Comparison of ENCODE assay signal across 32 mouse cellular contexts in the genomic region with DNA sequence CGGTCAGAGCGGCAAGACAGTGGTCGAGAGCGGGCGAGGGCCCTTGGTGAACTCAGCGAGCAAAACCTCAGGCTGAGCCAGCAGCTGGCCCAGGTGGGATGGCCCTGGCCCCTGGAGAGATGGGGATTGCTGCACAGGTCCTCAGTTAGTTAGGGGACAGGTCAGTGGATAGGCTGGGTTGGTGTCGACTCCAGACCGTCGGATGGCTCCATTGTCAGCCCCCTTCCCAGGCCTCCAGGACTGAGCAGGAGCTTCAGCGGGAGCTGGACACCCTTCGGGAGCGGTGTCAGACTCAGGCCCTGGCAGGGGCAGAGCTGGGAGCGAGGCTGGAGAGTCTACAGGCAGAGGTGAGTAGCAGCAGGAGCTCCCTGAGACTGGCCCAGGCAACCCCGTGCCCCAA. TPM values are rescaled to one million over a fixed set of nuclear protein-coding genes. Genes with fewer than 3 reads are reported as not detected.
DNase-seq lines count a peak whose midpoint lies in the region; ATAC-seq lines count a peak whose summit lies in the region.
"Had no signal": no experiment of that assay in that cellular context is flagged by ENCODE, and none has a peak within 500 bp of the region (broad histone marks: within the 10 kb centered on the region; RNA-seq: fewer than 3 reads in every experiment).

No protein-coding gene starts in this region.

- H3K9ac ChIP-seq in kidney, embryonic 15.5 days: no peak overlapping the region
- H3K9ac ChIP-seq in embryonic facial prominence, embryonic 14.5 days (ENCODE audit: low read depth, low read length): 0 out of 2 replicates have a peak overlapping the region, but pooled peaks have one; percentile 5
- H3K9ac ChIP-seq: embryonic facial prominence, embryonic 15.5 days; hindbrain, embryonic 13.5 days; intestine, embryonic 15.5 days; lung, embryonic 14.5 days; midbrain, embryonic 12.5 days; neural tube, embryonic 13.5 days had no signal

- H3K4me3 ChIP-seq in kidney, embryonic 15.5 days (replicated peaks): no peak overlapping the region
- no peak overlapping the region for H3K4me3 ChIP-seq in embryonic facial prominence, embryonic 14.5 days (ENCODE audit: low read depth, low read length)
- H3K4me3 ChIP-seq: embryonic facial prominence, embryonic 15.5 days; hindbrain, embryonic 13.5 days; intestine, embryonic 15.5 days; midbrain, embryonic 12.5 days; myocyte; neural tube, embryonic 13.5 days had no signal

- peaks cover 13% of the 10 kb centered on the region for H3K4me1 ChIP-seq in kidney, embryonic 15.5 days
- H3K4me1 ChIP-seq in embryonic facial prominence, embryonic 14.5 days (ENCODE audit: control insufficient read depth, insufficient read depth, low read length): peaks cover 10% of the 10 kb centered on the region; the same call in 1 of the 2 replicates

- H3K36me3 ChIP-seq in kidney, embryonic 15.5 days: peaks cover 41% of the 10 kb centered on the region
- peaks cover 40% of the 10 kb centered on the region for H3K36me3 ChIP-seq in embryonic facial prominence, embryonic 14.5 days (ENCODE audit: control insufficient read depth, insufficient read depth, low read length)

- 0 out of 2 replicates have a peak, but pooled peaks have one; percentile 13 for ATAC-seq in kidney, embryonic 15.5 days (replicated peaks; ENCODE audit: low FRiP score)
- ATAC-seq in embryonic facial prominence, embryonic 14.5 days (ENCODE audit: low read depth): no peak
- ATAC-seq: forebrain, embryonic 16.5 days had no signal

- intact Hi-C loops in heart, postnatal 14 days (cut with DNase I): no loop called here

- H3K27me3 ChIP-seq in kidney, embryonic 15.5 days: peaks cover 30% of the 10 kb centered on the region
- peaks cover 27% of the 10 kb centered on the region for H3K27me3 ChIP-seq in embryonic facial prominence, embryonic 14.5 days (replicated peaks; ENCODE audit: control insufficient read depth, insufficient read depth, low read length)

- no peaks in the 10 kb centered on the region for H3K9me3 ChIP-seq in kidney, embryonic 15.5 days (replicated peaks)
- no peaks in the 10 kb centered on the region for H3K9me3 ChIP-seq in embryonic facial prominence, embryonic 14.5 days (ENCODE audit: control insufficient read depth, low read length)
- H3K9me3 ChIP-seq: embryonic facial prominence, embryonic 15.5 days; hindbrain, embryonic 13.5 days; intestine, embryonic 15.5 days; midbrain, embryonic 12.5 days; neural tube, embryonic 13.5 days had no signal

- DNase-seq in heart, adult 11 months: peak; percentile 91
- no peak for DNase-seq in heart, postnatal 14 days
- DNase-seq in kidney, adult 9 months: no peak
- DNase-seq in embryonic facial prominence, embryonic 14.5 days (ENCODE audit: low spot score): no peak
- DNase-seq in testis, postnatal 10 days (ENCODE audit: low spot score): peak; percentile 51
- DNase-seq in thymus, postnatal 14 days: no peak
- DNase-seq: adrenal gland, adult 2 months; cerebellum, adult 11 months; cerebellum, postnatal 14 days; gastrocnemius, postnatal 25 days; kidney, postnatal 36 days; lung, embryonic 14.5 days; retina, postnatal 1 day; right cerebral cortex, postnatal 25 days; spleen, adult 18-20 months; thymus, postnatal 25 days had no signal

- no peak overlapping the region for H3K27ac ChIP-seq in kidney, embryonic 15.5 days
- H3K27ac ChIP-seq in embryonic facial prominence, embryonic 14.5 days (replicated peaks; ENCODE audit: low read depth, low read length): no peak overlapping the region
- H3K27ac ChIP-seq: hindbrain, embryonic 13.5 days; intestine, embryonic 15.5 days; midbrain, embryonic 12.5 days; neural tube, embryonic 13.5 days had no signal

- 79% methylated on average over 14 of the region's 14 CpGs for WGBS in kidney, embryonic 15.5 days
- 76% methylated on average over 14 of the region's 14 CpGs for WGBS in embryonic facial prominence, embryonic 14.5 days

- no peak overlapping the region for H3K4me2 ChIP-seq in kidney, embryonic 15.5 days
- no peak overlapping the region for H3K4me2 ChIP-seq in embryonic facial prominence, embryonic 14.5 days (ENCODE audit: low read depth, low read length)
- H3K4me2 ChIP-seq: hindbrain, embryonic 13.5 days; intestine, embryonic 15.5 days; lung, embryonic 14.5 days; midbrain, embryonic 12.5 days; neural tube, embryonic 13.5 days had no signal

RNA-seq across cellular contexts. Expression of gene Bicdl2, which starts 5.2 kb away (rescaled TPM):
- total RNA-seq in heart, postnatal 14 days (2021): not detected
- 1.3 and 1.5 TPM in 2 replicates for polyA plus RNA-seq in kidney, embryonic 15.5 days (2015; fragmentation: Nextera tagmentation; extraction: Ambion mirVana)
- 3.1 and 3.9 TPM in 2 replicates for polyA plus RNA-seq in embryonic facial prominence, embryonic 14.5 days (2014; fragmentation: Nextera tagmentation; extraction: Ambion mirVana)
- total RNA-seq: adrenal gland, adult 2 months; CH12.LX; gastrocnemius, postnatal 25 days; heart, adult 8-10 months; heart, postnatal 25 days; layer of hippocampus, adult 8-10 months; left cerebral cortex, postnatal 25 days; megakaryocyte, adult 5-6 weeks had no signal
- polyA plus RNA-seq: adrenal gland, adult 2 months; liver, adult 2 months; neural tube, embryonic 13.5 days had no signal

RNA-seq across cellular contexts. Expression of gene Hcfc1r1, which starts 7.9 kb away (rescaled TPM):
- total RNA-seq in heart, postnatal 14 days (2021): 100 to 1,000 TPM; 186 to 198 TPM
- polyA plus RNA-seq in kidney, embryonic 15.5 days (2015; fragmentation: Nextera tagmentation; extraction: Ambion mirVana): 63.2 and 69.5 TPM in 2 replicates
- 94.8 and 107 TPM in 2 replicates for polyA plus RNA-seq in embryonic facial prominence, embryonic 14.5 days (2014; fragmentation: Nextera tagmentation; extraction: Ambion mirVana)

RNA-seq across cellular contexts. Expression of gene Thoc6, which starts 8.2 kb away (rescaled TPM):
- total RNA-seq in heart, postnatal 14 days (2021): 10 to 100 TPM; 13.5 to 15.9 TPM
- polyA plus RNA-seq in kidney, embryonic 15.5 days (2015; fragmentation: Nextera tagmentation; extraction: Ambion mirVana): 52.4 and 53.4 TPM in 2 replicates
- 35.1 and 38.1 TPM in 2 replicates for polyA plus RNA-seq in embryonic facial prominence, embryonic 14.5 days (2014; fragmentation: Nextera tagmentation; extraction: Ambion mirVana)

RNA-seq across cellular contexts. Expression of gene Tnfrsf12a, which starts 11.8 kb away (rescaled TPM):
- 10 to 100 TPM; 43.8 to 76.5 TPM for total RNA-seq in heart, postnatal 14 days (2021)
- 27.5 and 29.5 TPM in 2 replicates for polyA plus RNA-seq in kidney, embryonic 15.5 days (2015; fragmentation: Nextera tagmentation; extraction: Ambion mirVana)
- polyA plus RNA-seq in embryonic facial prominence, embryonic 14.5 days (2014; fragmentation: Nextera tagmentation; extraction: Ambion mirVana): 23.3 and 30.7 TPM in 2 replicates

RNA-seq across cellular contexts. Expression of gene Cldn6, which starts 13.5 kb away (rescaled TPM):
- total RNA-seq in heart, postnatal 14 days (2021): not detected
- 189 and 191 TPM in 2 replicates for polyA plus RNA-seq in kidney, embryonic 15.5 days (2015; fragmentation: Nextera tagmentation; extraction: Ambion mirVana)
- polyA plus RNA-seq in embryonic facial prominence, embryonic 14.5 days (2014; fragmentation: Nextera tagmentation; extraction: Ambion mirVana): 17.0 and 22.6 TPM in 2 replicates
- total RNA-seq: adrenal gland, adult 2 months; CH12.LX; gastrocnemius, postnatal 25 days; heart, adult 8-10 months; heart, postnatal 25 days; layer of hippocampus, adult 8-10 months; left cerebral cortex, postnatal 25 days; liver, adult 2 months; megakaryocyte, adult 5-6 weeks; MEL had no signal
- polyA plus RNA-seq: adrenal gland, adult 2 months; myocyte had no signal

Comparison
In these comparisons a context has a peak if more than half of its experiments do, and no peak if none do; other contexts are left out.
1. DNase-seq: peak in heart, adult 11 months (single experiment) and testis, postnatal 10 days (single experiment); none in heart, postnatal 14 days (0 of 2), kidney, adult 9 months (single experiment), embryonic facial prominence, embryonic 14.5 days (single experiment) and thymus, postnatal 14 days (single experiment).